Mouse (Mus musculus) embryonic fibroblast, embryonic 13.5 days (primary cell): ENCODE results near the gene Hao1.

Experiments
- CTCF ChIP-seq: IDR thresholded peaks from 2 replicates; pipeline ENCODE4 v1.5.1; 2011; ENCODE audit warnings: mild to moderate bottlenecking, control low read depth, low read length, moderate library complexity, borderline replicate concordance; ENCODE audit not compliant: insufficient read depth
- POLR2A ChIP-seq: IDR thresholded peaks from 2 replicates; pipeline ENCODE4 v1.6.1; 2011; ENCODE audit warnings: low read depth, mild to moderate bottlenecking, control low read depth, low read length, moderate library complexity

DNA sequence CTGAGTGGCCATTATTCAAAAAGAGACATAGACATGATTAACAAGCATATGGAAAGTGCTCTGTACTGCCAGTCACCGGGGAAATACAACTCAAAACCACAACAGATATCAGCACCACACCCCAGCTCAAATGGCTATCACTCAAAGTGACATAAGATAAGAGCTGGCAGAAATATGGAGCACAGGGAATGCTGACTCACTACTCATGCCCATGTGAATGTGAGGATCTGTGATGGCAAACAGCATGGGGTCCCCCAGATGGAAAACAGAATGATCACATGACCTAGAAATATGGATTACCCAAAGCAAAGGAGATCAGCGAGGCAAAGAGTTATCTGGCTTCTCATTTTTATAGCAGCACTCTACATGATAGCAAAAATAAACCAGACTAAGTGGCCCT is 89.0 kb downstream of the Hao1 start:
- TF ChIP-seq POLR2A (no peak), CTCF (no peak)
